Mouse (Mus musculus) forebrain, embryonic 13.5 days (tissue): Measurements from ENCODE around the gene Upk3a. TPM values are rescaled to one million over a fixed set of nuclear protein-coding genes. Genes with fewer than 3 reads are reported as not detected.

Experiments
- polyA plus RNA-seq: library from polyadenylated mRNA; unstranded; fragments of >200 nt; fragmentation: Nextera tagmentation; extraction: Ambion mirVana; gene quantifications from 2 replicates; pipeline ENCODE4 v1.2.1, GENCODE M21; 2015

Gene Upk3a
- polyA plus RNA-seq, 1 experiment from 2014 or later: 0.15 TPM

Other genes starting within 250 kb of the Upk3a start
- gene Phf21b, start 161.1 kb upstream of the Upk3a start, polyA plus RNA-seq: 16.4 and 17.1 TPM in 2 replicates
- gene Gm29666, start 97.1 kb upstream of the Upk3a start, polyA plus RNA-seq: 1.1 TPM in 2 replicates
- gene Nup50, start 93.7 kb upstream of the Upk3a start, polyA plus RNA-seq: 41.9 and 44.7 TPM in 2 replicates
- gene 5031439G07Rik, start 28.6 kb upstream of the Upk3a start, polyA plus RNA-seq: 14.1 and 14.7 TPM in 2 replicates
- gene Fam118a, start 11.8 kb downstream of the Upk3a start, polyA plus RNA-seq: 20.8 and 24.1 TPM in 2 replicates
- gene Smc1b, start 114.8 kb downstream of the Upk3a start, polyA plus RNA-seq: 0.13 and 0.21 TPM in 2 replicates
- 0.65 and 0.78 TPM in 2 replicates for gene Ribc2, start 114.9 kb downstream of the Upk3a start, polyA plus RNA-seq
- 62.1 and 63.3 TPM in 2 replicates for gene Fbln1, start 188.8 kb downstream of the Upk3a start, polyA plus RNA-seq